Mouse (Mus musculus): ENCODE data around the gene Sf3b3. TPM values are rescaled to one million over a fixed set of nuclear protein-coding genes. Genes with fewer than 3 reads are reported as not detected.

Gene Sf3b3
- polyA plus RNA-seq, 1 experiment: 19.3 TPM

GRCm38 (mm10) chr8:110775316-110775715, 71.3 kb downstream of the Sf3b3 start:
- peak; percentile 82 for TF ChIP-seq CTCF (IDR thresholded peaks at IDR 0.05; ENCODE audit: control insufficient read depth, insufficient read depth, insufficient replicate concordance, low read depth, low read length)
- no peak for TF ChIP-seq POLR2A (IDR thresholded peaks at IDR 0.05; ENCODE audit: control insufficient read depth, low read depth, low read length)
- Histone ChIP-seq H3K4me3 (ENCODE audit: control insufficient read depth, low read depth, low read length) (no peak overlapping the region), H3K27me3 (ENCODE audit: control insufficient read depth, insufficient read depth, low read length) (no peaks in the 10 kb centered on the region), H3K27ac (ENCODE audit: control insufficient read depth, insufficient read depth, low read depth, low read length) (no peak overlapping the region), H3K4me1 (ENCODE audit: control insufficient read depth, insufficient read depth, low read length) (no peaks in the 10 kb centered on the region; the same call in none of the 2 replicates), H3K36me3 (ENCODE audit: control insufficient read depth, insufficient read depth, low read length) (no peaks in the 10 kb centered on the region)

GRCm38 (mm10) chr8:110774725-110775124, 71.9 kb downstream of the Sf3b3 start:
- TF ChIP-seq POLR2A (IDR thresholded peaks at IDR 0.05; ENCODE audit: control insufficient read depth, low read depth, low read length): no peak
- no peak for TF ChIP-seq CTCF (IDR thresholded peaks at IDR 0.05; ENCODE audit: control insufficient read depth, insufficient read depth, insufficient replicate concordance, low read depth, low read length)
- Histone ChIP-seq H3K27me3 (ENCODE audit: control insufficient read depth, insufficient read depth, low read length) (no peaks in the 10 kb centered on the region), H3K4me3 (ENCODE audit: control insufficient read depth, low read depth, low read length) (no peak overlapping the region), H3K4me1 (ENCODE audit: control insufficient read depth, insufficient read depth, low read length) (no peaks in the 10 kb centered on the region; the same call in none of the 2 replicates), H3K27ac (ENCODE audit: control insufficient read depth, insufficient read depth, low read depth, low read length) (no peak overlapping the region), H3K36me3 (ENCODE audit: control insufficient read depth, insufficient read depth, low read length) (no peaks in the 10 kb centered on the region)

GRCm38 (mm10) chr8:110774047-110774446, 72.5 kb downstream of the Sf3b3 start:
- H3K4me3 ChIP-seq (ENCODE audit: control insufficient read depth, low read depth, low read length): no peak overlapping the region
- no peak for TF ChIP-seq CTCF (IDR thresholded peaks at IDR 0.05; ENCODE audit: control insufficient read depth, insufficient read depth, insufficient replicate concordance, low read depth, low read length)
- TF ChIP-seq POLR2A (IDR thresholded peaks at IDR 0.05; ENCODE audit: control insufficient read depth, low read depth, low read length): no peak

DNA sequence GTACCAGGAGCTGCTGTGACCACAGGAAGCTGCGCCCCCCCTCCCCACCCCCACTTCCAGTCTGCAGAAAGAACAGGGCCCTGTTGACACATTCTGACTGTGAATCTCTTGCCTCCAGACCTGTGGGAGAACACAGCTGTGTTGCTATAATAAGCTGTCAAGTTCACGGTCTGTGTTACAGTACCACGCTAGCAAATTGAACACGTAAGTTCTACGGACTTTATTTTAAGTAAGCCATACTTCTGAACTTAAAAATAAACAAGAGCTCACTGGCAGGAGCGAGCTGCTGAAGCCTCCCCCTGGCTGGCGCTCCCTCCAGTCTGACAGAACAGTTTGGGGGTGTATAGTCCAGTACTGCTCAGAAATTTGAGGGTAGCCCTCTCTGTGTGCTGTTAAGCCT, 74.1 kb downstream of the Sf3b3 start:
- TF ChIP-seq POLR2A (IDR thresholded peaks at IDR 0.05; ENCODE audit: control insufficient read depth, low read depth, low read length) (no peak), CTCF (IDR thresholded peaks at IDR 0.05; ENCODE audit: control insufficient read depth, insufficient read depth, insufficient replicate concordance, low read depth, low read length) (no peak)
- no peak overlapping the region for H3K27ac ChIP-seq (ENCODE audit: control insufficient read depth, insufficient read depth, low read depth, low read length)
- H3K4me1 ChIP-seq (ENCODE audit: control insufficient read depth, insufficient read depth, low read length): no peaks in the 10 kb centered on the region; the same call in 1 of the 2 replicates
- no peaks in the 10 kb centered on the region for H3K36me3 ChIP-seq (ENCODE audit: control insufficient read depth, insufficient read depth, low read length)
- H3K4me3 ChIP-seq (ENCODE audit: control insufficient read depth, low read depth, low read length): no peak overlapping the region
- no peaks in the 10 kb centered on the region for H3K27me3 ChIP-seq (ENCODE audit: control insufficient read depth, insufficient read depth, low read length)

More at GRCm38 (mm10) chr8:110774047-110774446, 72.5 kb downstream of the Sf3b3 start:
- Histone ChIP-seq H3K27ac (ENCODE audit: control insufficient read depth, insufficient read depth, low read depth, low read length) (no peak overlapping the region), H3K36me3 (ENCODE audit: control insufficient read depth, insufficient read depth, low read length) (no peaks in the 10 kb centered on the region), H3K4me1 (ENCODE audit: control insufficient read depth, insufficient read depth, low read length) (no peaks in the 10 kb centered on the region; the same call in none of the 2 replicates), H3K27me3 (ENCODE audit: control insufficient read depth, insufficient read depth, low read length) (no peaks in the 10 kb centered on the region)

DNA sequence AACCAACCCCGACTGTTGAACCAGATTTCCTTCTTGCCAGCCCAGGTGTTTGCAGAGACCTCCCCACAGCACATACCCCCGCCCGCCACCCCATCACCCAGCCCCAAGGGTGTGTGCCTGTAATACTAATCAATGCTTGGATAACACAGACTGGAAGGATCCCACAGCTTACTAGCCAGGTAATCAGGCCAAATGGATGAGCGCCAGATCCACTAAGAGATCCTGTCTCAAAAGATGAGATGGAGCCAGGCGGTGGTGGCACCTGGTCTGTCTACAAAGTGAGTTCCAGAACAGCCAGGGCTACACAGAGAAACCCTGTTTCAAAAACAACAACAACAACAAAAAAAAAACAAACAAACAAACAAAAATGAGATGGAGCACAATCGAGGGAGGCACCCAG, 79.3 kb downstream of the Sf3b3 start:
- Histone ChIP-seq H3K36me3 (ENCODE audit: control insufficient read depth, insufficient read depth, low read length) (no peaks in the 10 kb centered on the region), H3K27ac (ENCODE audit: control insufficient read depth, insufficient read depth, low read depth, low read length) (no peak overlapping the region), H3K4me1 (ENCODE audit: control insufficient read depth, insufficient read depth, low read length) (no peaks in the 10 kb centered on the region), H3K27me3 (ENCODE audit: control insufficient read depth, insufficient read depth, low read length) (no peaks in the 10 kb centered on the region), H3K4me3 (ENCODE audit: control insufficient read depth, low read depth, low read length) (no peak overlapping the region)
- TF ChIP-seq POLR2A (IDR thresholded peaks at IDR 0.05; ENCODE audit: control insufficient read depth, low read depth, low read length) (no peak), CTCF (IDR thresholded peaks at IDR 0.05; ENCODE audit: control insufficient read depth, insufficient read depth, insufficient replicate concordance, low read depth, low read length) (no peak)

- Histone ChIP-seq H3K27ac (ENCODE audit: control insufficient read depth, insufficient read depth, low read depth, low read length) (no peak overlapping the region), H3K4me1 (ENCODE audit: control insufficient read depth, insufficient read depth, low read length) (no peaks in the 10 kb centered on the region), H3K27me3 (ENCODE audit: control insufficient read depth, insufficient read depth, low read length) (no peaks in the 10 kb centered on the region), H3K4me3 (ENCODE audit: control insufficient read depth, low read depth, low read length) (no peak overlapping the region), H3K36me3 (ENCODE audit: control insufficient read depth, insufficient read depth, low read length) (no peaks in the 10 kb centered on the region)
- no peak for TF ChIP-seq CTCF (IDR thresholded peaks at IDR 0.05; ENCODE audit: control insufficient read depth, insufficient read depth, insufficient replicate concordance, low read depth, low read length)
- no peak for TF ChIP-seq POLR2A (IDR thresholded peaks at IDR 0.05; ENCODE audit: control insufficient read depth, low read depth, low read length)
These were observed 81.9 kb downstream of the Sf3b3 start for GRCm38 (mm10) chr8:110764671-110765070.

GRCm38 (mm10) chr8:110761988-110762387, 84.6 kb downstream of the Sf3b3 start:
- no peaks in the 10 kb centered on the region for H3K36me3 ChIP-seq (ENCODE audit: control insufficient read depth, insufficient read depth, low read length)
- no peaks in the 10 kb centered on the region for H3K27me3 ChIP-seq (ENCODE audit: control insufficient read depth, insufficient read depth, low read length)
- no peak overlapping the region for H3K4me3 ChIP-seq (ENCODE audit: control insufficient read depth, low read depth, low read length)
- TF ChIP-seq POLR2A (IDR thresholded peaks at IDR 0.05; ENCODE audit: control insufficient read depth, low read depth, low read length) (no peak), CTCF (IDR thresholded peaks at IDR 0.05; ENCODE audit: control insufficient read depth, insufficient read depth, insufficient replicate concordance, low read depth, low read length) (peak; percentile 17; the same call in 1 of the 2 replicates)
- H3K27ac ChIP-seq (ENCODE audit: control insufficient read depth, insufficient read depth, low read depth, low read length): no peak overlapping the region
- H3K4me1 ChIP-seq (ENCODE audit: control insufficient read depth, insufficient read depth, low read length): no peaks in the 10 kb centered on the region

GRCm38 (mm10) chr8:110761185-110761584, 85.4 kb downstream of the Sf3b3 start:
- no peaks in the 10 kb centered on the region for H3K36me3 ChIP-seq (ENCODE audit: control insufficient read depth, insufficient read depth, low read length)
- no peaks in the 10 kb centered on the region for H3K27me3 ChIP-seq (ENCODE audit: control insufficient read depth, insufficient read depth, low read length)
- H3K27ac ChIP-seq (ENCODE audit: control insufficient read depth, insufficient read depth, low read depth, low read length): peak overlapping the region; percentile 9; the same call in 1 of the 2 replicates
- H3K4me1 ChIP-seq (ENCODE audit: control insufficient read depth, insufficient read depth, low read length): no peaks in the 10 kb centered on the region
- no peak for TF ChIP-seq POLR2A (IDR thresholded peaks at IDR 0.05; ENCODE audit: control insufficient read depth, low read depth, low read length)
- TF ChIP-seq CTCF (IDR thresholded peaks at IDR 0.05; ENCODE audit: control insufficient read depth, insufficient read depth, insufficient replicate concordance, low read depth, low read length): no peak
- no peak overlapping the region for H3K4me3 ChIP-seq (ENCODE audit: control insufficient read depth, low read depth, low read length)
